In the genomic region with DNA sequence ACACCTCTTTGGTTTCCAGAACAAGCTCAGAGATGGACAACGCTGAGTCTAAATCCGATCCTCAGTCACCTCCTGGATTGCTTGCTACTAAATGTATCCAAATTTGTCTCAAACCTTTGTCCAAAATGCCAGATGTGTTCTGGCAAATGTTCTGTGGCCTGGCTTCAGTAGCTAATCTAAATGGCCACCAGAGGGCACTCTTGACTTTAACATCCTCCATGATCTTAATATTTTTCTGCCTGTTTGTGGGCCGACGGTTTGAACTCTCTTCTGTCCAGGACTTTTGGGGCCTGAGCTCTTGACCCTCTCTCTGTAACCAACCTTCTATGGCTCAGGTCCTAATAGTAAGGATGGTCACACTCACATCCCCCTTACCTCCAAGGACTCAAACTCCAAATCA, we compare ENCODE assay signal across 8 mouse cellular contexts. TPM values are rescaled to one million over a fixed set of nuclear protein-coding genes. Genes with fewer than 3 reads are reported as not detected.
DNase-seq lines count a peak whose midpoint lies in the region; ATAC-seq and TF ChIP-seq lines count a peak whose summit lies in the region.
"Had no signal": no experiment of that assay in that cellular context is flagged by ENCODE, and none has a peak within 500 bp of the region (broad histone marks: within the 10 kb centered on the region; RNA-seq: fewer than 3 reads in every experiment).

No protein-coding gene starts in this region.

- H3K4me2 ChIP-seq in embryonic facial prominence, embryonic 11.5 days (ENCODE audit: low read depth, low read length): no peak overlapping the region
- H3K4me2 ChIP-seq: neural tube, embryonic 13.5 days had no signal

- DNase-seq in left cerebral cortex, postnatal 14 days (ENCODE audit: low spot score in 2 of 2): peak; percentile 55 to 62
- no peak for DNase-seq in left cerebral cortex, postnatal 36 days (ENCODE audit: low spot score in 2 of 2)
- DNase-seq in ES-E14 (ENCODE audit: low read depth, low spot score): peak; percentile 59
- DNase-seq in adrenal gland, adult 8-10 months: peak; percentile 23
- DNase-seq in embryonic facial prominence, embryonic 11.5 days (ENCODE audit: low spot score): peak; percentile 81
- DNase-seq in left cerebral cortex, postnatal 4 days: peak; percentile 29
- peak; percentile 6 for DNase-seq in spleen, adult 12 weeks (ENCODE audit: low spot score)

- 17% methylated on average over 4 of the region's 4 CpGs for WGBS in embryonic facial prominence, embryonic 11.5 days

- H3K36me3 ChIP-seq in ES-E14 (ENCODE audit: control insufficient read depth, insufficient read depth, low read length, poor library complexity, severe bottlenecking): no peaks in the 10 kb centered on the region
- H3K36me3 ChIP-seq in embryonic facial prominence, embryonic 11.5 days (replicated peaks; ENCODE audit: control insufficient read depth, insufficient read depth, low read depth, low read length): no peaks in the 10 kb centered on the region
- H3K36me3 ChIP-seq: neural tube, embryonic 13.5 days had no signal

- no peak overlapping the region for H3K4me3 ChIP-seq in ES-E14 (ENCODE audit: insufficient read depth in 1 of 2, low read depth in 1 of 2, low read length in 2 of 2, poor library complexity in 1 of 2, severe bottlenecking in 1 of 2)
- H3K4me3 ChIP-seq in embryonic facial prominence, embryonic 11.5 days (ENCODE audit: low read depth, low read length): no peak overlapping the region
- H3K4me3 ChIP-seq: neural tube, embryonic 13.5 days had no signal

- in situ Hi-C loops in ES-E14 (cut with MboI; ENCODE audit: low sequenced_read_pairs in 2 of 2, unreplicated experiment in 2 of 2): loop anchor here in 1 of 2 experiments (10.0 kb wide), 1 partner anchor 158 kb away; no protein-coding TSS in a partner anchor

- H3K9me3 ChIP-seq in ES-E14 (ENCODE audit: control insufficient read depth, insufficient read depth, low read depth, low read length): no peaks in the 10 kb centered on the region
- no peaks in the 10 kb centered on the region for H3K9me3 ChIP-seq in embryonic facial prominence, embryonic 11.5 days (replicated peaks; ENCODE audit: control insufficient read depth, low read length)
- H3K9me3 ChIP-seq: neural tube, embryonic 13.5 days had no signal

- no peak overlapping the region for H3K9ac ChIP-seq in ES-E14 (ENCODE audit: insufficient read depth, low read depth, low read length, poor library complexity, severe bottlenecking)
- no peak overlapping the region for H3K9ac ChIP-seq in embryonic facial prominence, embryonic 11.5 days (replicated peaks; ENCODE audit: low read length)
- H3K9ac ChIP-seq: neural tube, embryonic 13.5 days had no signal

- no peak for ATAC-seq in embryonic facial prominence, embryonic 11.5 days (replicated peaks; ENCODE audit: insufficient number of reproducible peaks, low FRiP score, low TSS enrichment, low read depth)

- no peaks in the 10 kb centered on the region for H3K4me1 ChIP-seq in ES-E14 (ENCODE audit: control insufficient read depth in 2 of 2, insufficient read depth in 2 of 2, low read length in 2 of 2, poor library complexity in 1 of 2)
- H3K4me1 ChIP-seq in embryonic facial prominence, embryonic 11.5 days (ENCODE audit: control insufficient read depth, insufficient read depth, low read length): no peaks in the 10 kb centered on the region
- H3K4me1 ChIP-seq: neural tube, embryonic 13.5 days had no signal

- intact Hi-C loops in left cerebral cortex, postnatal 14 days (cut with DNase I): no loop called here
- intact Hi-C loops in left cerebral cortex, postnatal 36 days (cut with DNase I): no loop called here
- intact Hi-C loops in left cerebral cortex, postnatal 4 days (cut with DNase I): loop anchor here (10.0 kb wide), 1 partner anchor 378 kb away; the partner anchor contains the start of genes Exosc7 and Zdhhc3

- H3K27ac ChIP-seq in ES-E14 (ENCODE audit: insufficient read depth, low read depth, low read length, poor library complexity, severe bottlenecking): no peak overlapping the region
- H3K27ac ChIP-seq in embryonic facial prominence, embryonic 11.5 days (replicated peaks; ENCODE audit: low read depth, low read length): no peak overlapping the region
- H3K27ac ChIP-seq: neural tube, embryonic 13.5 days had no signal

- H3K27me3 ChIP-seq in embryonic facial prominence, embryonic 11.5 days (ENCODE audit: control insufficient read depth, insufficient read depth, low read length): no peaks in the 10 kb centered on the region

TF ChIP-seq in ES-E14, 5 proteins besides CTCF, POLR2A, EP300 and RAD21:
- TF ChIP-seq HCFC1 (IDR thresholded peaks at IDR 0.05; ENCODE audit: borderline replicate concordance, insufficient read depth, low read length) (no peak), ZC3H11A (IDR thresholded peaks at IDR 0.05; ENCODE audit: borderline replicate concordance, low read depth, low read length) (peak; percentile 52; the same call in 1 of the 2 replicates)

RNA-seq across cellular contexts. Expression of gene Topaz1, which starts 10.4 kb away (rescaled TPM):
- not detected for total RNA-seq in left cerebral cortex, postnatal 14 days (2021)
- total RNA-seq in left cerebral cortex, postnatal 36 days (2021): not detected
- total RNA-seq in ES-E14 (2012; rRNA removed): 0.48 and 0.49 TPM in 2 replicates
- under 1 TPM in 2 of 4 experiments, not detected in 2; 0.06 to 0.59 TPM for total RNA-seq in adrenal gland, adult 8-10 months (2022)
- polyA plus RNA-seq in embryonic facial prominence, embryonic 11.5 days (2014; fragmentation: Nextera tagmentation; extraction: Ambion mirVana): not detected in 2 replicates
- total RNA-seq in left cerebral cortex, postnatal 4 days (2021): not detected
- polyA plus RNA-seq: neural tube, embryonic 13.5 days had no signal

Comparison
In these comparisons a context has a peak if more than half of its experiments do, and no peak if none do; other contexts are left out.
1. DNase-seq: peak in left cerebral cortex, postnatal 14 days (2 of 2), ES-E14 (single experiment), adrenal gland, adult 8-10 months (single experiment), embryonic facial prominence, embryonic 11.5 days (single experiment), left cerebral cortex, postnatal 4 days (single experiment) and spleen, adult 12 weeks (single experiment); none in left cerebral cortex, postnatal 36 days (0 of 2).